15 mouse cellular contexts compared by ENCODE assay signal in the genomic region with DNA sequence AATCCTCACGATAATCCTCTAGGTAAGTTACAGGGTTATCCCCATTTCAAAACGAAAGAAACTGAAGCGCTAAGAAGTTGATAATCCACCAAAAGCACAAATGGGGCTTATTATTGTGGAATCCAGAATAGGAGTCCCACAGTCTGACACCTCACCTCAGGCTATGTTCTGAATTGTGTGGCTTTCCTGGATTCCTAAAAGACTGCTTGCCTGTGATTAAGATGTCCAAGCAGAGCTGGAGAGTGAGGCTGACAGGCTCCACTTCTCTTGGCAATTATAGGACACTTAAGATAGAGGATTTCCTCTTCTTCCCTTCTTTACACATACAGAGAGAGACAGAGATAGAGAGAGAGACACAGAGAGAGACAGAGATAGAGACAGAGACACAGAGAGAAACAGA.
"Had no signal": no experiment of that assay in that cellular context is flagged by ENCODE, and none has a peak within 500 bp of the region (broad histone marks: within the 10 kb centered on the region; RNA-seq: fewer than 3 reads in every experiment).

No protein-coding gene starts in this region.

- H3K4me2 ChIP-seq: neural tube, embryonic 15.5 days; stomach, embryonic 15.5 days had no signal

- H3K9me3 ChIP-seq: neural tube, embryonic 15.5 days; stomach, embryonic 15.5 days had no signal

- H3K27ac ChIP-seq: neural tube, embryonic 15.5 days; stomach, embryonic 15.5 days; stomach, postnatal 0 days had no signal

- H3K27me3 ChIP-seq: neural tube, embryonic 15.5 days; stomach, embryonic 15.5 days had no signal

- DNase-seq: retina, postnatal 1 day; right cerebral cortex, adult 18-20 months; right cerebral cortex, postnatal 14 days; right cerebral cortex, postnatal 25 days; right cerebral cortex, postnatal 4 days; spleen, adult 18-20 months; thymus, adult 18-20 months; thymus, adult 2 months; thymus, postnatal 14 days; thymus, postnatal 25 days; thymus, postnatal 36 days; thymus, postnatal 4 days had no signal

- H3K4me3 ChIP-seq: neural tube, embryonic 15.5 days; stomach, embryonic 15.5 days had no signal

- H3K4me1 ChIP-seq: neural tube, embryonic 15.5 days; stomach, embryonic 15.5 days had no signal

- H3K36me3 ChIP-seq: neural tube, embryonic 15.5 days; stomach, embryonic 15.5 days had no signal

- H3K9ac ChIP-seq: neural tube, embryonic 15.5 days; stomach, embryonic 15.5 days had no signal
